Mouse (Mus musculus) left cerebral cortex, adult 2 months (tissue): Measurements from ENCODE around the gene 6430550D23Rik. TPM values are rescaled to one million over a fixed set of nuclear protein-coding genes. Genes with fewer than 3 reads are reported as not detected.

Experiments used
- DNase-seq, 2 experiments: peaks; one replicate each; pipeline ENCODE4 v3.0.0; 2021 to 2022; ENCODE audit warnings: low spot score in 2 of 2, mixed read lengths in 1 of 2; ENCODE audit errors: extremely low spot score in 1 of 2
- H3K27ac ChIP-seq: fragments of 200-600 bp; 2 replicates; pipeline ENCODE4 v1.8.1; 2022
- H3K4me3 ChIP-seq: fragments of 200-600 bp; 2 replicates; pipeline ENCODE4 v1.8.1; 2022
- CTCF ChIP-seq: fragments of 200-600 bp; IDR thresholded peaks from 2 replicates; pipeline ENCODE4 v1.8.1; 2022; ENCODE audit warnings: antibody characterized with exemption, mild to moderate bottlenecking, moderate library complexity
- intact Hi-C: fragments of 180-260 bp; cut with DNase I; formaldehyde crosslinking; loops from one replicate; pipeline ENCODE4 v1.15.1; 2025
- long read RNA-seq, 2 experiments: library from polyadenylated mRNA; stranded (forward); transcript quantifications; one replicate each; pipeline ENCODE4 v2.0.0; 2021; ENCODE audit warnings: borderline mapping rate in 2 of 2
- total RNA-seq, 2 experiments: library from RNA; stranded (reverse); gene quantifications; 2 replicates each; pipeline ENCODE4 v1.2.3; 2021

Gene 6430550D23Rik
- total RNA-seq = 1 to 10 TPM; 1.4 to 2.0 TPM
- long read RNA-seq, experiment 1, partial matches to known transcripts = 0 of 2 reads
- long read RNA-seq, experiment 1, other reads (novel, unspliced or antisense) = 2 of 2 reads
- long read RNA-seq, experiment 2, partial matches to known transcripts = 0 of 1 reads
- long read RNA-seq, experiment 2, other reads (novel, unspliced or antisense) = 1 of 1 reads

- intact Hi-C loops = no loop called here
- TF ChIP-seq CTCF = no peak
- peak within 1 kb of the TSS; percentile 61 for H3K4me3 ChIP-seq
- DNase-seq = peak; percentile 95 to 97
- H3K27ac ChIP-seq = peak within 1 kb of the TSS; percentile 73
These were observed at the start of gene 6430550D23Rik, which contains the start of gene Ergic3 for GRCm38 (mm10) chr2:156007888-156008532. Gene 6430550D23Rik, minus strand, starts transcription at chr2:156007977. Gene Ergic3, plus strand, starts transcription at chr2:156008045.

- intact Hi-C loops = no loop called here
- no peak for DNase-seq
- no peak for TF ChIP-seq CTCF
- no peak within 1 kb of the TSS for H3K27ac ChIP-seq
- H3K4me3 ChIP-seq = no peak within 1 kb of the TSS
These were observed 45.0 kb upstream of the 6430550D23Rik start, which contains the start of gene Fer1l4 for GRCm38 (mm10) chr2:156052816-156053215. Gene Fer1l4, minus strand, starts transcription at chr2:156052947.

GRCm38 (mm10) chr2:156047929-156048328 is 40.2 kb upstream of the 6430550D23Rik start:
- no peak for DNase-seq

GRCm38 (mm10) chr2:156042903-156043302 is 35.1 kb upstream of the 6430550D23Rik start:
- Histone ChIP-seq H3K4me3 (no peak overlapping the region), H3K27ac (no peak overlapping the region)
- intact Hi-C loops = no loop called here
- TF ChIP-seq CTCF = no peak
- DNase-seq = no peak

More at GRCm38 (mm10) chr2:156047929-156048328, 40.2 kb upstream of the 6430550D23Rik start:
- Histone ChIP-seq H3K27ac (no peak overlapping the region), H3K4me3 (no peak overlapping the region)
- no peak for TF ChIP-seq CTCF
- intact Hi-C loops = no loop called here

- no peak for TF ChIP-seq CTCF
- intact Hi-C loops = no loop called here
- Histone ChIP-seq H3K4me3 (no peak overlapping the region), H3K27ac (no peak overlapping the region)
- DNase-seq = no peak
These were observed 31.6 kb upstream of the 6430550D23Rik start for GRCm38 (mm10) chr2:156039390-156039789.

GRCm38 (mm10) chr2:156025482-156025881 is 17.7 kb upstream of the 6430550D23Rik start:
- no peak for TF ChIP-seq CTCF
- no peak for DNase-seq
- intact Hi-C loops = no loop called here
- H3K27ac ChIP-seq = no peak overlapping the region
- no peak overlapping the region for H3K4me3 ChIP-seq

- Histone ChIP-seq H3K4me3 (no peak overlapping the region), H3K27ac (no peak overlapping the region)
- intact Hi-C loops = no loop called here
- no peak for TF ChIP-seq CTCF
- no peak for DNase-seq
These were observed 14.0 kb upstream of the 6430550D23Rik start for GRCm38 (mm10) chr2:156021765-156022164.

GRCm38 (mm10) chr2:156021219-156021618 is 13.4 kb upstream of the 6430550D23Rik start:
- DNase-seq = no peak
- H3K4me3 ChIP-seq = no peak overlapping the region
- no peak overlapping the region for H3K27ac ChIP-seq
- TF ChIP-seq CTCF = no peak
- intact Hi-C loops = no loop called here

GRCm38 (mm10) chr2:156018106-156018505 is 10.3 kb upstream of the 6430550D23Rik start:
- no peak overlapping the region for H3K4me3 ChIP-seq
- intact Hi-C loops = no loop called here
- TF ChIP-seq CTCF = no peak

GRCm38 (mm10) chr2:156005393-156005792 is 2.4 kb downstream of the 6430550D23Rik start:
- no peak for DNase-seq
- Histone ChIP-seq H3K4me3 (no peak overlapping the region), H3K27ac (no peak overlapping the region)
- peak; percentile 28 for TF ChIP-seq CTCF
- intact Hi-C loops = no loop called here

More at GRCm38 (mm10) chr2:156018106-156018505, 10.3 kb upstream of the 6430550D23Rik start:
- no peak for DNase-seq
- no peak overlapping the region for H3K27ac ChIP-seq

GRCm38 (mm10) chr2:155991863-155992321 is 15.9 kb downstream of the 6430550D23Rik start:
- peak overlapping the region; percentile 28; the same call in 1 of the 2 replicates for H3K27ac ChIP-seq
- intact Hi-C loops = no loop called here
- DNase-seq = peak; percentile 29 to 48
- no peak overlapping the region for H3K4me3 ChIP-seq
- no peak for TF ChIP-seq CTCF

GRCm38 (mm10) chr2:155991151-155991550 is 16.6 kb downstream of the 6430550D23Rik start:
- Histone ChIP-seq H3K27ac (no peak overlapping the region), H3K4me3 (no peak overlapping the region)
- no peak for TF ChIP-seq CTCF
- DNase-seq = no peak
- intact Hi-C loops = no loop called here
